Mouse (Mus musculus): ENCODE data around the gene Gpx2.
A peak's percentile ranks its signal among the peaks of the same experiment; 100 is the strongest.

The Gpx2 gene

DNA sequence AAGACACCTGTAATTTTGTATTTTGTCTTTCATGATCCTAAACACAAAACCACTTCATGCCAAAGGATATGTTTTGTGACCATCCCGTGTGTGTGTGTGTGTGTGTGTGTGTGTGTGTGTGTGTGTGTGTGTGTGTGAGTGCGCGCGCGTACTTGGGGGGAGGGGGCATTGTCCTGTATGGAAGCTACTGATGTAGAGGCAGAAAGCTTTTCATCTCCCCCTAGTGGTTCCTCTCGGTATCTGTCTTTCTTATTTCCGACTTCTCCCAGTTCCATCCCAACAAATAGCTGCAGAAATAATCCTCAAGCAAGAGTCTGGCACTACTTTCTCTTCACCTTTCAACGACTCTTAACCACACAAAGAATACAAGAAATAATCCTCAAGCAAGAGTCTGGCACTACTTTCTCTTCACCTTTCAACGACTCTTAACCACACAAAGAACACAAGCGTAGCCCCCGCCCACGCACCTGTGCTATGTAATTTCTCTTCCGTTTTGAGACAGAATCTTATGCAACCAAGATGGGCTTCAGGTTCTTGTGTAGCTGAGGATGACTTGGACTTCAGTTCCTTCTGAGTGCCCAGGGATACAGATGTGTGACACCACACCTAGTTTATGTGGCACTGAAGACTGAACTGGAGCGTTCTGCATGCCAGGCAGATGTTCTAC, 42.6 kb downstream of the Gpx2 start:
- peak; percentile 46 for DNase-seq (ENCODE audit: low spot score)

DNA sequence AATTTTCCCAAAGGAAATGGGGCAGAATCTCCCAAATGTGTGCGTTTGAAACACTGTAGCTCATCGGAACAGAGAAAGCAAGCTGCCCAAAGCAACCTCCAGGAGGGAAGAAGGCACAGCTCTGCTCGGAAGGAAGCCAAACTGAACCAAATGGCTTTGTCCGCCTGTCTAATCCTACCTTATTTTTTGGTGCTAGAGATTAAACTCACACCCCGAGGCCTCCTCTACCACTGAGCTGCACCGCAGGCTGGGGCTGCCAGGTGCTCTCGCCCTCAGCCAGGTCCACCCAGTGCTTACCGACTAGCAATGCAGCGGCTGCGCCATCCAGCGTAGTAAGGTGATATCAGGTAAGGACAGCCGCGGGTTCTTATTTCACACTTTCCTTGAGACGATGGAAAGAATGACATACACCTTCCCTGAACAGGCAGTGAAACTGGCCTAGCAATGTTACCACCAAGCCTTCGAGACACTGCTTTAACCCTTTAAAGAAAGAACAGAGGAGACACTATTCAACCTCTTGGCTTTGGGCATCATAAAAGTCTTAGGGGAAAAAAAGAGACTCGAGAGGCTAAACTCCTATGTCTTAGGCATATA, 44.4 kb downstream of the Gpx2 start:
- DNase-seq (ENCODE audit: low spot score): no peak
